Mouse (Mus musculus) heart, postnatal 0 days (tissue): ENCODE data around the gene Asz1.

Source experiments
- CTCF ChIP-seq: IDR thresholded peaks from 2 replicates; pipeline ENCODE4 v1.5.1; 2016; ENCODE audit warnings: antibody characterized with exemption, control low read depth, low read depth
- EP300 ChIP-seq: IDR thresholded peaks from 2 replicates; pipeline ENCODE4 v1.6.1; 2016; ENCODE audit warnings: antibody characterized with exemption, low read depth

GRCm38 (mm10) chr6:18057899-18058298 lies 51.0 kb downstream of the Asz1 start:
- TF ChIP-seq CTCF (no peak), EP300 (no peak)
